Mouse (Mus musculus) E14TG2a.4 (cell line): ENCODE measurements around the gene Sgcd.

Experiments
- CTCF ChIP-seq: conservative IDR thresholded peaks from 2 replicates; pipeline ENCODE4 v1.5.1; 2014; ENCODE audit warnings: low read length
- NANOG ChIP-seq: IDR thresholded peaks from 2 replicates; pipeline ENCODE4 v1.6.1; 2014; ENCODE audit warnings: borderline replicate concordance, low read length, mixed read lengths

- TF ChIP-seq CTCF, result no peak
- TF ChIP-seq NANOG, result no peak
Observed at GRCm38 (mm10) chr11:47032318-47032717, 956.5 kb downstream of the Sgcd start.
